Mouse (Mus musculus): ENCODE measurements around the gene Ripor2.

DNA sequence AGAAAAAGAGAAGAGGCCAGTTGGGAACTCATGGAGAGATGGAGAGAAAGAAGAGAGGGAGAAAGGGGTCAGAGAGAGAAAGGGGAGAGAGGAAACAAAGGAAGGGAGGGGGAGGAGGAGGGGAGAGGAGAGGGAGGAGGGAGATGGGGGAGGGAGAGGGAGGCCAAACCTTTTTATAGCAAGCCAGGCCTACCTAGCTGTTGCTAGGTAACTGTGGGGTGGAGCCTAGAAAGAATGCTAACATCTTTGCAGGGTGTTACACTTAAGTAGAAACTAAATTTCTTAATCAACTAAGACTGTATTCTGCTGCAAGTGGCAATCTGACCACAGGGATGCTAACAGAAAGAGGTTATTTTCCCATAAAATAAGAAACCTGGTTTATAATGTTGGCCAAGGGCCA is 33.1 kb upstream of the Ripor2 start:
- TF ChIP-seq CTCF (IDR thresholded peaks at IDR 0.05; ENCODE audit: borderline replicate concordance, insufficient read depth, low read length) (no peak), POLR2A (IDR thresholded peaks at IDR 0.05; ENCODE audit: low read depth, low read length) (no peak)

Measured in embryonic fibroblast, embryonic 13.5 days (primary cell).